Mouse (Mus musculus) embryonic fibroblast, embryonic 13.5 days (primary cell): ENCODE data around the gene Ctxn1.

Experiments
- CTCF ChIP-seq: IDR thresholded peaks from 2 replicates; pipeline ENCODE4 v1.5.1; 2011; ENCODE audit warnings: mild to moderate bottlenecking, control low read depth, low read length, moderate library complexity, borderline replicate concordance; ENCODE audit not compliant: insufficient read depth
- POLR2A ChIP-seq: IDR thresholded peaks from 2 replicates; pipeline ENCODE4 v1.6.1; 2011; ENCODE audit warnings: low read depth, mild to moderate bottlenecking, control low read depth, low read length, moderate library complexity

DNA sequence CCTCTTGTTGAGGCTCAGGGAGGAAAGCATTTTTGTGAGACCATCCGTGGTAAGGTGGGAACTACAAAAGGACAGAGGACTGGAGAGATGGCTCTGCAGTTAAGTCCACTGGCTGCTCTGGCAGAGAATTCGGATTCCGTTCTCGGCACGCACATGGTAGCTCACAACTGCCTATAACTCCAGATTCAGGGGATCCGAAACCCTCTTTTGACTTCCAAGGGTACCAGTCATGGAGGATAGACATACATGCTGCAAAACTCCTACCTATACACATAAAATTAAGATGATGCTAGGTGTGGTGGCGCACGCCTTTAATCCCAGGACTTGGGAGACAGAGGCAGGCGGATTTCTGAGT, 17.0 kb upstream of the Ctxn1 start:
- TF ChIP-seq CTCF (no peak), POLR2A (no peak)
